Mouse (Mus musculus) regulatory T cell (primary cell): ENCODE data around the gene Olfr1279.

Experiments
- in situ Hi-C: fragments of 300-600 bp; cut with MboI, MseI; formaldehyde crosslinking; loops from one replicate; pipeline ENCODE4 v1.15.1; 2025; ENCODE audit warnings: high pct_unique_total_duplicates

Olfr1279 gene

DNA sequence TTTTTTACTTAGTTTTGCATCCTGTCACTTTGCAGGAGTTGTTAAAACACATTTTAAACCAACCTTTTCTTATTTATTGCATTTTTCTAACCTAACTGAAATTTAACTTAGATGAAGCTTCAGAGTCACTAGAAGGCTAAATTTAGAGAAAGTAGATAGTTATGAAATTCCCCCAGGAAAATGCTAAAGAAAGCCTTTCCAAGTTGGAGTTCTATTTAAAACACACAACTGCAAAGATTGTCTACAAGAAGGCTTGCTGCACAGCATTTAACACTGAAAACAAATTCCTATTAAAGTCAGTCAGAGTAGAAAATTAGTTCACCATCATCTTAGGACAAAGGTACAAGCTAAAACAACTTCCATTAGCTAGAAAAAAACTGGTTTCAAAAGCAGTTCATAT lies at the start of gene Olfr1279:
Gene Olfr1279 (plus strand): TSS at position 262 of the 400 bp plus-strand sequence.
- in situ Hi-C loops, result no loop called here

- in situ Hi-C loops, result no loop called here
These were observed 46.2 kb upstream of the Olfr1279 start, which contains the start of gene Olfr1276 for GRCm38 (mm10) chr2:111254216-111254615. TSS of gene Olfr1276 (plus strand) at chr2:111254516.

DNA sequence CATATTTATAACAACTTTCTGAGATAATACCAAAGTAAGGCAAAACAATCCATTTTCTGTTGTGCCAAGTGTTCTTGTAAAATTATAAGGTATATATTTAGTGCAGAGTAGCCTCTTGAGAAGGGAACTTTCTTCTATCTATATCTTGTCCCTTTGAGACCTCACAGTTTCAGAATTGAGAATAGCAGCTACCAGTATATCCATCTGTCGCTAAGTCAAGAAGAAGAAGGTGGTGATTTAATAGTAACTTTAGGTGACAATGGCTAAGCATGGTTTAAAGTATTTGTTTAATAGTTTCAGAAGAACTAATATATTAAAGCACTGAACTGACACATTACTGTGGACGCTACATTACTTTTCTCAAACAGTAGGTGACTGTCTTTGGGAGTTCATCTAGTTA lies 26.4 kb upstream of the Olfr1279 start, which contains the start of gene Olfr1277:
Gene Olfr1277 (minus strand): TSS at position 101 of the 400 bp plus-strand sequence.
- in situ Hi-C loops, result no loop called here

- in situ Hi-C loops, result loop anchor here (5.0 kb wide), 1 partner anchor 647 kb away; no protein-coding TSS in a partner anchor
These were observed 10.6 kb upstream of the Olfr1279 start, which contains the start of gene Olfr1278 for GRCm38 (mm10) chr2:111289836-111290235. TSS of gene Olfr1278 (plus strand) at chr2:111290136.

DNA sequence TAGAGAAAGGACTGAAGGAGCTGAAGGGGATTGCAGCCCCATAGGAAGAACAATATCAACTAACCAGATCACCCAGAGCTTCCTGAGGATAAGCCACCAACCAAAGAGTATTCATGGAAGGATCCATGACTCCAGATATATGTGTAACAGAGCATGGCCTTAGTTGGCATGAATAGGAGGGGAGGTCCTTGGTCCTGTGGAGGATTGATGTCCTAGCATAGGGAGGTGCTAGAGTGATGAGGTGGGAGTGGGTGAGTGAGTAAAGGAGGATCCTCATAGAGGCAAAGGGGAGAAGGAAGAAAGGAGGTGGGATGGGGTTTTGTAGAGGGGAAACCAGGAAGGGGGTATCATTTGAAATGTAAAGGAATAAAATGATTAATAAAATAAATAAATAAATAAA lies 1.9 kb upstream of the Olfr1279 start:
- in situ Hi-C loops, result no loop called here

DNA sequence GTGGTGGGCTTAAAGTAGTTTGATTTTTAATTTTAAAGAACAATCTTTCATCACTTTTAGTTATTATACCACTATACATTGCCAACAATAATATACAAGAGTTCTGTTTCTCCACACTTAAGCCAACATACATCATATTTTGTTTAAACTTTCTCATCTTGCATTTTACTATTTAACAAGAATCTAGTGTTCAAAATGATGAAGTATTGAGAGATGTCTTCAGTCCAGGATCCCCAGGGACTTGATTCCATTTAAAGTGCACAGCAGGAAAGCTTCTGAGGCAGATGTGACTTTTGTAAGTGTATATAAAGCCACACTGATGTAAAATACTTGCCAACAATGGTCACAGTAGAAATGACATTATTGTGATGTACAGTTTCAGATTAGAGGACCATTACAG lies 13.3 kb downstream of the Olfr1279 start, which contains the start of gene Olfr1280:
Gene Olfr1280 (plus strand): TSS at position 301 of the 400 bp plus-strand sequence.
- in situ Hi-C loops, result no loop called here

GRCm38 (mm10) chr2:111326220-111326619 lies 25.8 kb downstream of the Olfr1279 start, which contains the start of gene Olfr1281:
TSS of gene Olfr1281 (plus strand) at chr2:111326520.
- in situ Hi-C loops, result no loop called here

- in situ Hi-C loops, result loop anchor here (5.0 kb wide), 1 partner anchor 84 kb away; no protein-coding TSS in a partner anchor
These were observed 33.3 kb downstream of the Olfr1279 start for GRCm38 (mm10) chr2:111333721-111334120.

- in situ Hi-C loops, result no loop called here
These were observed 35.5 kb downstream of the Olfr1279 start, which contains the start of gene Olfr1282 for GRCm38 (mm10) chr2:111335976-111336375. TSS of gene Olfr1282 (minus strand) at chr2:111336076.
